Mouse (Mus musculus) kidney, postnatal 4 days (tissue): Measurements from ENCODE around the gene Rtcb.

Source experiments
- DNase-seq, 2 experiments: peaks; one replicate each; pipeline ENCODE4 v3.0.0; 2021; ENCODE audit warnings: mixed read lengths in 2 of 2

Gene Rtcb

DNA sequence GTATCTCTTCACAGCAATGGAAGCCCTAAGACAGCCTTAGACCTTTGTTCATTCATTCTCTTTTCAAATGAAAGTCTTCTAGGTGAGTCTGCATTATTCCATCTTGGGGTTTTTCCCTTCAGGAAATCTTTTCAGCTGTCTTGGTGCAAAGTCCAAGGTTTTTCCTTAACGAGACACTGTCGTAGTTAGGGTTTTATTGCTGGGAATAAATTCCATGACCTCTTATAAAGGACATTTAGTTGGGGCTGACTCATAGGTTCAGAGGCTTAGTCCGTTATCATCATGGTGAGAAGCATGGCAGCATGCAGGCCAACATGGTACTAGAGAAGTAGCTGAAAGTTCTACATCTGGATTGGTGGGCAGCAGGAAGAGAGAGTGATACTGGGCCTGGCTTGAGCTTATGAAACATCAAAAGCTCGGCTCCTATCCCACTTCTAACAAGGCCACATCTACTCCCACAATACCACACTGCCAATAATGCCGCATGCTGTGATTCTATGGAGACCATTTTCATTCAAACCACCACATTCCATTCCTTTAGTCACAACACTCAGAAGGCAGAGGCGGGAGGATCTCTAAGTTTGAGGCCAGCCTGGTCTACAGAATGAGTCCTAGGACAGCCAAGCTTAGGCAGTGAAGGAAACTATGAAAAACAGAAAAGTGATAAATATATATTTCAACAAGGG lies 21.2 kb downstream of the Rtcb start:
- DNase-seq: no peak

DNA sequence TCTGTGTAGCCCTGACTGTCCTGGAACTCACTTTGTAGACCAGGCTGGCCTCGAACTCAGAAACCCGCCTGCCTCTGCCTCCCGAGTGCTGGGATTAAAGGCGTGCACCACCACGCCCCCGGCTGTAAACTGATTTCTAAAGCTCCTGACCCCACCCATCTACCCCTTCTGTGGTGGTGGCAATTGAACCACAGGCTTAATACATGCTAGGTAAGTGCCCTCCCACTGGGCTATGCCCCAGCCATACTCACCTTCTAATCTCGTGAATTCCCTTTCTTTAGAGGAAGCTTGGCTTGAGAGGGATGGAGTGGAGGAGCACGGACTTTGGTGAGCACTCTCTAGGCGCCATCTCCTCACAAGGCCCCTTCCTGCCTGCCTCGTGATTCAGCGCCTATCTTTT lies 27.7 kb downstream of the Rtcb start:
- DNase-seq: no peak

DNA sequence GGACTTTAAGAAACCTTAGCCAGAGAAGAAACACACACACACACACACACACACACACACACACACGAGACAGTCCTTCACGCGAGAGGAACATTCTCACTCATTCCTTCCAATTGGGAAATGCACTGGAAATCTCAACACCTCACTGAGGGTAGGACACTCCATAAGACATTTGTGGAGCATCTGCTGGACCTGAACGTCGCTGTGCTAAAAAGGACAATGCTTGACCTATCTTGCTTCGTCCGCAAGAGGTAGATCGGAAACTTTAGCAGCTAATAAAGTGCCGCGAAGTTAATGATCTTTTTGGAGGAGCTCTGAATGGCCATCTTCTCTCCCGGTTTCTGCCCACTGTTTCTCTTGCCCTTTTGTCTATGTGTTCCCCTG lies 28.4 kb downstream of the Rtcb start:
- peak in 1 of 2 experiments; percentile 6 for DNase-seq

DNA sequence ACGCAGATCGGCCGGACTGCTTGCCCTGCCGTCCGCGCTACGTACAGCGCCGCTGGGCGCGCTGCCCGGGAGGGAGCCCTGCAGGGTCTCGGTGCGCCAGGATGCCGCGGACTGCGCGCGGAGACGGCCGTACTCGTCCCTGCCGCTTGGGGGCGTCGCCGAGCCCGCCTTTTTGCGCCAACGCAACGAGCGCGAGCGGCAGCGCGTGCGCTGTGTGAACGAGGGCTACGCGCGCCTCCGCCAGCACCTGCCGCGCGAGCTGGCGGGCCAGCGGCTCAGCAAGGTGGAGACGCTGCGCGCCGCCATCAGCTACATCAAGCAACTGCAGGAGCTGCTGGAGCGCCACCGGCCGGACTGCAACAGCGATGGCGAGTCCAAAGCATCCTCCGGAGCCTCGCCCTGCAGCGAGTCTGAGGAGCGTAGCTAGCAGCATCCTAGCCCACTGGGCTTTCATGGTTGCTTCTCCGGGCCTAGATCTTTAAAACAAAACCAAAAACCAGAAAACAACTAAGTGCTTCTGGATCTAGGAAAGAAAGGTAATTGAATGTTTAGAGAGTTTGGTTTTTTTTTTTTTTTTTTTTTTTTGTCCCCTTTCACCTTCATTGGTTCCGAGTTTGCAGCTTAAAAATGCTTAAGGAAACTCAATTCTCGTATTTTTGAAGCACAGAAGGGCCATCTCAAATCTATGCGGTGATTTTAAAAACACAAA lies 29.0 kb downstream of the Rtcb start:
- DNase-seq: peak; percentile 77 to 87

DNA sequence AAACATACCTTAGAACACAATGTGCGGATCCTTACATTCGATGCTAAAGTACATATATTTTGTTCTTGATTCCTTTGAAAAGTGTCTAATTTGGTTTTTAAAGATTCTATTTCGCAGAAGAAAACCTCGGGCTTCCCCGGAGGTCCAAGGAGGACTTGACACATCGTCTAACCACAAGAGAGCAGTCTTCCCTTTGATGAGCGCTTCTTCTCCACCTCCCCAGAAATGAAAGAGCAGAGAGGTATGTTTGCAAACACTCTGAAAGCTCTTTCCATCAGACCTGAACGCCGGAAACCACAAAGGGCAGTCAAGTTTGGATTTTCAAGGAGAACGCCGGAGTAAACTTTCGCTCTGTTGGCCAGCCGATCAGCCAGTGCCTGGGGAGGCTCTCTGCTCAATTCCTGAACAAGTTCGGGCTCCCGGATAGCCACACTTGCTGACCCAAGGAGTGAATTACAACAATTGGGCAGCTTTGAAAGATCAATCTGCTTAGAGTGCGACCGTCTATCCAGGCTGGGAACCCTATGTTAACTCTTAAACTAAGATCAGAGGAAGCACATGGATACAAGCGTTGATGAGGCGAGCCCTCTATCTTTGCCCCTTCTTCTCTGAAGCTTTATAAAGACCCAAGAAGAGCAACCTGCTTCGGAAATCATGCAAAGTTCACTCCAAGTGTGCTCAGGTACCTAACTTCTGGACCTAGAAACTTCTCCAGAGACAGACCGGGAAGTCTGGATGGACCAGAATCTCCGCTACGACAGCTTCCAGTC lies 29.8 kb downstream of the Rtcb start, which contains the start of gene Ascl4:
Gene Ascl4, plus strand, starts transcription at position 6 of the 770 bp plus-strand sequence.
- DNase-seq: peak; percentile 20 to 40

DNA sequence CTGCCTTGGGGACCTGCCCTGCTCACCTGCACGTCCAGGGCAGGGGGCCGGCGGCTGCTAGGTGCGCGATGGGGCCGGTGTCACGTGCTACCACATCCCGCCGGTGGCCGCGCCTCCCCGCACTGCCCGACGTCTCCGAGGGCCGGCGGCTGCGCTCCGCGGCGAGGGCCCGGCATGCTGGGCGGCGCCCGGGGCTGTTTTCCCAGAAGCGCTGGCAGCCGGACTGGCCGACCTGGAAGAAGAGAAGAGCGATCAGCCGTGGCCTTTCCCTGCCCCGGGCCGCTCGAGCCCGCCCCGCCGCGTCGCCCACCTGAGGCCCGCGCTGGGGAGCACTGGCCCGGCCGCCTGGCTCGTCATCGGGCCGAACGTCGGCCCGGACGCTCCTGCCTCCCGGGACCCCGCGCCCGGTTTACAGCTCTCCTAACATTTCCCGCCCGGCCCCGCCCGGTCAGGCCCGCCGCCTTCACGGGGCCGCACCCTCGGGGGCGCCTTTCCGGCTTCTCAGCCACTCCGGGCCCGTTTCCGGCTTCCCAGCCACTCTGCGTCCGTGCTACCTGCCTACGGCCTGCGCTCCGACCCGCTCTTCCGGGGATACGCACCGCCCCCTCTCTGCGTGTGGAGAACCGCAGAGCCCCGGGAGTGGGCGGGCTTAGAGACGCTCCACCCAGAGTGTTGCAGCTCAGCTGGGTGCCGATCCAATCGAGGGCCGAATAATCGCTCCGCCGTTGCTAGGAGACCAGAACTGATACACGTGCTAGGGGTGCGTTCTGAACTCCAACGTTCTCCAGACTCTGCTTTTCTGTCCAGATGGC lies 40.9 kb downstream of the Rtcb start, which contains the start of gene Prdm4:
Gene Prdm4, minus strand, starts transcription at position 645 of the 812 bp plus-strand sequence.
- DNase-seq: peak; percentile 97 to 98
